Mouse (Mus musculus): Measurements from ENCODE around the gene Derl2. TPM values are rescaled to one million over a fixed set of nuclear protein-coding genes. Genes with fewer than 3 reads are reported as not detected.

Gene Derl2
- total and polyA plus RNA-seq, 2 experiments from 2014 or later: 26.1 to 27.7 TPM

DNA sequence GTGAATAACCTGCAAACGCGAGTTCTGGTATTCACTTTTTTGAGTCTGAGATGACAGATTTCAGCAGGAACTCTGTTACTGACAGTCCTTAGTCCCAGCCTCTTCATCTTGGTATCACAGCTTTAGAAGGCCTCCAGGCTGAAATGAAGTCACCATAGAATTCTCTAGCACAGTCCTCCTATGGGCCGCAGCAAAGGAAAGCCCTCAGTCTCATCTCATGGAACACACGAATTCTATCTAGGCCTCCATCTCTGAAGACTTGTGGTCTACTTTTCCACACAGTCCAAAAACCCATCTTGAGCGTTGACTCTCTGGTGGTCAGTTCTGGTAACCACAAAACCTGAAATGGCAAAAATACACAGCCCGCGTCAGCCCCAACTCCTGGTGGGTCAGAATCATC, 12.4 kb upstream of the Derl2 start:
- Histone ChIP-seq H3K27me3 (ENCODE audit: insufficient read depth, low read length) (no peaks in the 10 kb centered on the region), H3K9ac (replicated peaks; ENCODE audit: low read length, poor library complexity, severe bottlenecking) (peak overlapping the region; percentile 83), H3K27ac (ENCODE audit: low read depth, low read length) (peak overlapping the region; percentile 94), H3K4me1 (ENCODE audit: insufficient read depth, low read length) (peaks cover 8% of the 10 kb centered on the region; the same call in 1 of the 2 replicates), H3K4me3 (ENCODE audit: low read depth, low read length) (peak overlapping the region; percentile 55), H3K36me3 (ENCODE audit: insufficient read depth, low read length) (0 out of 2 replicates have a peak, but pooled peaks cover 5% of the 10 kb centered on the region), H3K9me3 (ENCODE audit: low read length) (no peaks in the 10 kb centered on the region), H3K4me2 (ENCODE audit: low read depth, low read length, poor library complexity, severe bottlenecking) (peak overlapping the region; percentile 76)
- no peak for DNase-seq (ENCODE audit: low spot score)
- WGBS: 34% methylated on average over 7 of the region's 7 CpGs
- ATAC-seq (ENCODE audit: low FRiP score): no peak
- TF ChIP-seq CTCF (IDR thresholded peaks at IDR 0.05): peak; percentile 20; the same call in 1 of the 2 replicates

GRCm38 (mm10) chr11:71029403-71030118, 9.9 kb upstream of the Derl2 start:
- Histone ChIP-seq H3K9me3 (ENCODE audit: low read length) (no peaks in the 10 kb centered on the region), H3K27ac (ENCODE audit: low read depth, low read length) (no peak overlapping the region), H3K36me3 (ENCODE audit: insufficient read depth, low read length) (peaks cover 17% of the 10 kb centered on the region; the same call in 1 of the 2 replicates), H3K4me3 (ENCODE audit: low read depth, low read length) (no peak overlapping the region), H3K27me3 (ENCODE audit: insufficient read depth, low read length) (no peaks in the 10 kb centered on the region), H3K9ac (replicated peaks; ENCODE audit: low read length, poor library complexity, severe bottlenecking) (no peak overlapping the region), H3K4me1 (ENCODE audit: insufficient read depth, low read length) (peaks cover 8% of the 10 kb centered on the region; the same call in 1 of the 2 replicates), H3K4me2 (ENCODE audit: low read depth, low read length, poor library complexity, severe bottlenecking) (no peak overlapping the region)
- WGBS: 76% methylated on average over 3 of the region's 3 CpGs
- peak; percentile 56 for TF ChIP-seq CTCF (IDR thresholded peaks at IDR 0.05)
- DNase-seq (ENCODE audit: low spot score) (no peak), ATAC-seq (ENCODE audit: low FRiP score) (no peak)

DNA sequence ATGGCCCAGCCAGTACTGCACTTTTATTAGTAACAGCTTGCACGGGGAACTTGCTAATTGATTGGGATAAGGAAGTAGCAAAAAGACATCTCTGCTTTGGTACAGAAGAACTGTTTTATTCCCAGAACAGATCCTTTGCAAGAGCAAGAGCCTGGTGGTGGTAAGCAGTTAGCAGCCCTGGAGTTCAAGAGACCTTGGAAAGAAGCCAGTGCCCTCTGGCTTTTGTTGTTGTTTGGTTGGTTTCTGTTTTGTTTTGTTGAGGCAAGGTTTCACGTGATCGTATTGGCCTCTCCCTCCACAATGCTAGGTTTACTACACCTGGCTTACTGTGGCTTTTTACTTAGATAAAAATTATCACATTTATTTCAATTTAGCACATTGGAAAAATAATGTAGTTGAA, 8.6 kb upstream of the Derl2 start:
- H3K9me3 ChIP-seq (ENCODE audit: low read length): no peaks in the 10 kb centered on the region
- 83% methylated on average over 3 of the region's 3 CpGs for WGBS
- H3K36me3 ChIP-seq (ENCODE audit: insufficient read depth, low read length): peaks cover 17% of the 10 kb centered on the region; the same call in 1 of the 2 replicates
- no peak overlapping the region for H3K9ac ChIP-seq (replicated peaks; ENCODE audit: low read length, poor library complexity, severe bottlenecking)
- H3K4me1 ChIP-seq (ENCODE audit: insufficient read depth, low read length): peaks cover 8% of the 10 kb centered on the region; the same call in 1 of the 2 replicates
- no peaks in the 10 kb centered on the region for H3K27me3 ChIP-seq (ENCODE audit: insufficient read depth, low read length)
- no peak overlapping the region for H3K27ac ChIP-seq (ENCODE audit: low read depth, low read length)
- H3K4me3 ChIP-seq (ENCODE audit: low read depth, low read length): no peak overlapping the region
- no peak overlapping the region for H3K4me2 ChIP-seq (ENCODE audit: low read depth, low read length, poor library complexity, severe bottlenecking)
- TF ChIP-seq CTCF (IDR thresholded peaks at IDR 0.05): no peak
- ATAC-seq (ENCODE audit: low FRiP score) (no peak), DNase-seq (ENCODE audit: low spot score) (no peak)

DNA sequence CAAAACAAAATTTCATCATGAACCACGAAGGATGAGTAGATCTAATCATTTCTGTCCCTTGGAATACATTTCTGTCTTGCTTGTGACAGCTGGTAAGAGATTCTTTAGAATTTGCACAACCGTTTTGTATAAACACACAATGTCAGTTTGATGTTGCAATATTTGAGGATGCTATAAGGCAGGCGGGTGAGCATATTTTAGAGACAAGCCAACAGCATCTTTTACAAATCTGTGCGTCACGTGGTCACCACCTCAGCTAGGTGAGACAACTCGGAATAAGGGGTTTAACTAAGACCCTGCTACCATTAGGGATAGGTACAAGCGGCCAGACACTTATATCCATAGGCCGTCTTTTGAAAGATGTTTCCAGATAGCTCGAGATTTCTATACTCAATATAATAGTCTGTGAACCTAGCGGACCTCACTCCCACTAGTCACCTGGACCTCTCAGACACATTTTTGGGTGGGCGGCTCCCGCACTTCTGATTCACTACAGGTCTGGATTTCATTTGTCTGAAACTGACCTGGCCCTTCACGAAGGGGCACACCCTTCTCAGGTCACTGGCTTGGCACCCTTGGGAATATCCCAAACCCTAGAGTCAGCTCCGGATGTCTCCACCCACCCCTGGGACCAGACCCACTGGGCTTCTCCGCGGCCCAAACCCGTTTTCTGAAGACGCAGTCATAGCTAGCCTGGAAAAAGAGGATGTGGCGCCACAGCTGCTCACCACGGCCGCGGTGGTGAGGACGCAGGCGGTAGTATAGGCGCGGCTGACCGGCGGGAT, 1.0 kb downstream of the Derl2 start:
- Histone ChIP-seq H3K9ac (replicated peaks; ENCODE audit: low read length, poor library complexity, severe bottlenecking) (peak overlapping the region; percentile 93), H3K4me2 (ENCODE audit: low read depth, low read length, poor library complexity, severe bottlenecking) (peak overlapping the region; percentile 80), H3K27ac (ENCODE audit: low read depth, low read length) (peak overlapping the region; percentile 87), H3K4me3 (ENCODE audit: low read depth, low read length) (peak overlapping the region; percentile 91), H3K4me1 (ENCODE audit: insufficient read depth, low read length) (peaks cover 8% of the 10 kb centered on the region), H3K27me3 (ENCODE audit: insufficient read depth, low read length) (no peaks in the 10 kb centered on the region), H3K9me3 (ENCODE audit: low read length) (no peaks in the 10 kb centered on the region), H3K36me3 (ENCODE audit: insufficient read depth, low read length) (peaks cover 5% of the 10 kb centered on the region; the same call in 1 of the 2 replicates)
- no peak for DNase-seq (ENCODE audit: low spot score)
- no peak for TF ChIP-seq CTCF (IDR thresholded peaks at IDR 0.05)
- WGBS: 7% methylated on average over 22 of the region's 28 CpGs
- peak; percentile 27; the same call in 1 of the 2 replicates for ATAC-seq (ENCODE audit: low FRiP score)

DNA sequence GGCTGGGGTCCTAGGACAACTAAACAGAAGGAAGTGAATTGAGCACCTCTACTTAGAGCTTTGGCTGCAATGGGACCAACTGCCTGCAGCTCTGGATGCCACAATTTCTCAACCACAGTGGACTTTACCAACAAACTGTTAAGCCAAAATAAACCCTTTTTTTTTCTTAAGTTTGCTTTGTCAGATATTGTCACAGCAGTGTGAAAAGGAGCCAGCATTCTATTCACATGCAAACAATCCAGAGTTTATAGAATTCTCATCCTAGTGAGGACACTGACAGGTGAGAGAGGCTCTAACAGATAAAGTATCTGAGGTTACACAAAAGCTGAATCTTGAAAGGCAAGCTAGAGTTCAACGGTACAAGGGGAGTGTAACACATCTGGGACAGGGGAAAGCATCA, 2.6 kb downstream of the Derl2 start:
- H3K4me2 ChIP-seq (ENCODE audit: low read depth, low read length, poor library complexity, severe bottlenecking): no peak overlapping the region

GRCm38 (mm10) chr11:71012743-71013142, 6.9 kb downstream of the Derl2 start:
- Histone ChIP-seq H3K4me3 (ENCODE audit: low read depth, low read length) (no peak overlapping the region), H3K27ac (ENCODE audit: low read depth, low read length) (no peak overlapping the region), H3K4me2 (ENCODE audit: low read depth, low read length, poor library complexity, severe bottlenecking) (no peak overlapping the region), H3K4me1 (ENCODE audit: insufficient read depth, low read length) (no peaks in the 10 kb centered on the region), H3K9ac (replicated peaks; ENCODE audit: low read length, poor library complexity, severe bottlenecking) (no peak overlapping the region), H3K36me3 (ENCODE audit: insufficient read depth, low read length) (peaks cover 16% of the 10 kb centered on the region), H3K9me3 (ENCODE audit: low read length) (no peaks in the 10 kb centered on the region), H3K27me3 (ENCODE audit: insufficient read depth, low read length) (no peaks in the 10 kb centered on the region)
- ATAC-seq (ENCODE audit: low FRiP score): no peak
- DNase-seq (ENCODE audit: low spot score): no peak
- 95% methylated on average over 7 of the region's 7 CpGs for WGBS
- TF ChIP-seq CTCF (IDR thresholded peaks at IDR 0.05): no peak

More for the DNA sequence above, 2.6 kb downstream of the Derl2 start:
- Histone ChIP-seq H3K9me3 (ENCODE audit: low read length) (no peaks in the 10 kb centered on the region), H3K4me1 (ENCODE audit: insufficient read depth, low read length) (peaks cover 8% of the 10 kb centered on the region), H3K27me3 (ENCODE audit: insufficient read depth, low read length) (no peaks in the 10 kb centered on the region), H3K9ac (replicated peaks; ENCODE audit: low read length, poor library complexity, severe bottlenecking) (no peak overlapping the region), H3K4me3 (ENCODE audit: low read depth, low read length) (no peak overlapping the region), H3K36me3 (ENCODE audit: insufficient read depth, low read length) (peaks cover 5% of the 10 kb centered on the region; the same call in 1 of the 2 replicates), H3K27ac (ENCODE audit: low read depth, low read length) (no peak overlapping the region)
- ATAC-seq (ENCODE audit: low FRiP score) (no peak), DNase-seq (ENCODE audit: low spot score) (no peak)
- TF ChIP-seq CTCF (IDR thresholded peaks at IDR 0.05): no peak
- 89% methylated on average over 1 of the region's 1 CpGs for WGBS

Data from midbrain, postnatal 0 days (tissue).